Mouse (Mus musculus) brain, embryonic 18.5 days (tissue): Measurements from ENCODE around the gene Iqca.
A peak's percentile ranks its signal among the peaks of the same experiment; 100 is the strongest.

Experiments
- DNase-seq: peaks from one replicate; pipeline ENCODE4 v3.0.0-alpha.2; 2012; ENCODE audit warnings: low read depth, low spot score

Gene Iqca

GRCm38 (mm10) chr1:90060599-90060998 is 92.6 kb downstream of the Iqca start:
- peak; percentile 40 for DNase-seq

GRCm38 (mm10) chr1:90060054-90060453 is 93.1 kb downstream of the Iqca start:
- no peak for DNase-seq

- no peak for DNase-seq
These were observed 98.2 kb downstream of the Iqca start for GRCm38 (mm10) chr1:90054991-90055390.

- no peak for DNase-seq
These were observed 101.9 kb downstream of the Iqca start for GRCm38 (mm10) chr1:90051347-90051746.

- no peak for DNase-seq
These were observed 103.0 kb downstream of the Iqca start for GRCm38 (mm10) chr1:90050046-90050739.

- no peak for DNase-seq
These were observed 124.9 kb downstream of the Iqca start for GRCm38 (mm10) chr1:90028305-90028704.

- no peak for DNase-seq
These were observed 126.3 kb downstream of the Iqca start for GRCm38 (mm10) chr1:90026945-90027344.

- DNase-seq: no peak
These were observed 132.9 kb downstream of the Iqca start for GRCm38 (mm10) chr1:90020336-90020735.

- DNase-seq: no peak
These were observed 135.1 kb downstream of the Iqca start for GRCm38 (mm10) chr1:90018071-90018470.

- no peak for DNase-seq
These were observed 138.8 kb downstream of the Iqca start, which contains the start of gene Asb18 for GRCm38 (mm10) chr1:90014446-90014845. Asb18 (minus strand) TSS chr1:90014666.

GRCm38 (mm10) chr1:90013273-90013672 is 139.9 kb downstream of the Iqca start:
- no peak for DNase-seq

GRCm38 (mm10) chr1:90012850-90013249 is 140.4 kb downstream of the Iqca start:
- no peak for DNase-seq

- DNase-seq: peak; percentile 39
These were observed 141.0 kb downstream of the Iqca start for GRCm38 (mm10) chr1:90012168-90012567.

- no peak for DNase-seq
These were observed 143.1 kb downstream of the Iqca start for GRCm38 (mm10) chr1:90010077-90010476.

- DNase-seq: no peak
These were observed 144.0 kb downstream of the Iqca start for GRCm38 (mm10) chr1:90009188-90009587.

- DNase-seq: no peak
These were observed 146.5 kb downstream of the Iqca start for GRCm38 (mm10) chr1:90006666-90007065.

GRCm38 (mm10) chr1:90000981-90001380 is 152.2 kb downstream of the Iqca start:
- no peak for DNase-seq

GRCm38 (mm10) chr1:89999858-90000257 is 153.3 kb downstream of the Iqca start:
- no peak for DNase-seq

- no peak for DNase-seq
These were observed 154.5 kb downstream of the Iqca start for GRCm38 (mm10) chr1:89998696-89999095.

- no peak for DNase-seq
These were observed 155.1 kb downstream of the Iqca start for GRCm38 (mm10) chr1:89998076-89998475.

GRCm38 (mm10) chr1:89992256-89992655 is 160.9 kb downstream of the Iqca start:
- DNase-seq: no peak
